Mouse (Mus musculus) embryonic facial prominence, embryonic 12.5 days (tissue): ENCODE results near the gene Kazn. TPM values are rescaled to one million over a fixed set of nuclear protein-coding genes. Genes with fewer than 3 reads are reported as not detected.

Source experiments
- ATAC-seq: fragments of 200-750 bp; cut with Nextera tagmentation; 2 replicates; pipeline ENCODE4 v1.8.0; 2017; ENCODE audit not compliant: insufficient number of reproducible peaks, insufficient read depth, low FRiP score, low TSS enrichment
- H3K27ac ChIP-seq: fragments of 300-500 bp; sonication (generic); 2 replicates; pipeline ENCODE4 v1.5.1; 2016; ENCODE audit warnings: mild to moderate bottlenecking
- H3K27me3 ChIP-seq: fragments of 300-500 bp; sonication (generic); 2 replicates; pipeline ENCODE4 v1.6.1; 2016; ENCODE audit warnings: mild to moderate bottlenecking, moderate library complexity
- H3K36me3 ChIP-seq: fragments of 300-500 bp; sonication (generic); 2 replicates; pipeline ENCODE4 v1.6.1; 2016; ENCODE audit warnings: mild to moderate bottlenecking
- H3K4me1 ChIP-seq: fragments of 300-500 bp; sonication (generic); 2 replicates; pipeline ENCODE4 v1.6.1; 2016
- H3K4me2 ChIP-seq: fragments of 300-500 bp; sonication (generic); replicated peaks from 2 replicates; pipeline ENCODE4 v1.6.1; 2016; ENCODE audit warnings: mild to moderate bottlenecking, moderate library complexity
- H3K4me3 ChIP-seq: fragments of 300-500 bp; sonication (generic); 2 replicates; pipeline ENCODE4 v1.5.1; 2016; ENCODE audit warnings: mild to moderate bottlenecking
- H3K9ac ChIP-seq: fragments of 300-500 bp; sonication (generic); 2 replicates; pipeline ENCODE4 v1.6.1; 2016; ENCODE audit warnings: mild to moderate bottlenecking, moderate library complexity
- H3K9me3 ChIP-seq: fragments of 300-500 bp; sonication (generic); 2 replicates; pipeline ENCODE4 v1.6.1; 2016; ENCODE audit warnings: mild to moderate bottlenecking, moderate library complexity
- WGBS: fragments of 180-500 bp; shearing (Covaris S2); methylation state at CpG from one replicate; pipeline ENCODE4 v1.1.7; 2016; 5-methylcytosine and 5-hydroxymethylcytosine counted together
- polyA plus RNA-seq: library from polyadenylated mRNA; unstranded; fragments of >200 nt; fragmentation: Nextera tagmentation; extraction: Ambion mirVana; gene quantifications from 2 replicates; pipeline ENCODE4 v1.2.1, GENCODE M21; 2016

The Kazn gene
- polyA plus RNA-seq, 1 experiment from 2014 or later, result 23.1 TPM

GRCm38 (mm10) chr4:142097871-142098270 is 141.3 kb downstream of the Kazn start:
- Histone ChIP-seq H3K36me3 (no peaks in the 10 kb centered on the region), H3K27ac (no peak overlapping the region), H3K27me3 (no peaks in the 10 kb centered on the region), H3K4me3 (no peak overlapping the region), H3K9ac (no peak overlapping the region), H3K4me2 (0 out of 2 replicates have a peak overlapping the region, but pooled peaks have one; percentile 22), H3K4me1 (peaks cover 20% of the 10 kb centered on the region), H3K9me3 (no peaks in the 10 kb centered on the region)
- WGBS, result 28% methylated on average over 5 of the region's 5 CpGs
- ATAC-seq, result no peak

GRCm38 (mm10) chr4:142095513-142096241 is 143.5 kb downstream of the Kazn start:
- Histone ChIP-seq H3K4me2 (no peak overlapping the region), H3K4me3 (no peak overlapping the region), H3K36me3 (no peaks in the 10 kb centered on the region), H3K27ac (no peak overlapping the region), H3K27me3 (no peaks in the 10 kb centered on the region), H3K9ac (no peak overlapping the region), H3K9me3 (no peaks in the 10 kb centered on the region), H3K4me1 (peaks cover 20% of the 10 kb centered on the region)
- ATAC-seq, result peak; percentile 50; the same call in 1 of the 2 replicates
- WGBS, result 42% methylated on average over 15 of the region's 15 CpGs

- no peak overlapping the region for H3K4me3 ChIP-seq
- no peak for ATAC-seq
Observed at GRCm38 (mm10) chr4:142094386-142094785, 144.8 kb downstream of the Kazn start.

GRCm38 (mm10) chr4:142091100-142091499 is 148.1 kb downstream of the Kazn start:
- Histone ChIP-seq H3K4me3 (no peak overlapping the region), H3K36me3 (no peaks in the 10 kb centered on the region), H3K9ac (no peak overlapping the region), H3K27ac (no peak overlapping the region), H3K27me3 (peaks cover 2% of the 10 kb centered on the region; the same call in 1 of the 2 replicates), H3K4me2 (no peak overlapping the region), H3K4me1 (peaks cover 6% of the 10 kb centered on the region), H3K9me3 (no peaks in the 10 kb centered on the region)
- ATAC-seq, result no peak
- 71% methylated on average over 2 of the region's 2 CpGs for WGBS

More at GRCm38 (mm10) chr4:142094386-142094785, 144.8 kb downstream of the Kazn start:
- no peaks in the 10 kb centered on the region for H3K9me3 ChIP-seq
- WGBS, result 82% methylated on average over 11 of the region's 11 CpGs
- no peak overlapping the region for H3K4me2 ChIP-seq
- H3K4me1 ChIP-seq, result peaks cover 20% of the 10 kb centered on the region
- no peaks in the 10 kb centered on the region for H3K36me3 ChIP-seq
- no peak overlapping the region for H3K27ac ChIP-seq
- H3K9ac ChIP-seq, result no peak overlapping the region
- H3K27me3 ChIP-seq, result no peaks in the 10 kb centered on the region

GRCm38 (mm10) chr4:142089966-142090365 is 149.2 kb downstream of the Kazn start:
- no peak overlapping the region for H3K9ac ChIP-seq
- peaks cover 10% of the 10 kb centered on the region; the same call in 1 of the 2 replicates for H3K27me3 ChIP-seq
- H3K36me3 ChIP-seq, result no peaks in the 10 kb centered on the region
- no peaks in the 10 kb centered on the region for H3K9me3 ChIP-seq
- H3K4me3 ChIP-seq, result no peak overlapping the region
- no peak for ATAC-seq
- H3K4me2 ChIP-seq, result no peak overlapping the region
- H3K27ac ChIP-seq, result no peak overlapping the region
- WGBS, result 77% methylated on average over 6 of the region's 6 CpGs
- H3K4me1 ChIP-seq, result peaks cover 4% of the 10 kb centered on the region; the same call in 1 of the 2 replicates

GRCm38 (mm10) chr4:142088836-142089235 is 150.4 kb downstream of the Kazn start:
- 49% methylated on average over 6 of the region's 6 CpGs for WGBS
- no peak overlapping the region for H3K4me2 ChIP-seq

GRCm38 (mm10) chr4:142088409-142088808 is 150.8 kb downstream of the Kazn start:
- H3K27me3 ChIP-seq, result peaks cover 10% of the 10 kb centered on the region; the same call in 1 of the 2 replicates
- ATAC-seq, result no peak
- WGBS, result 27% methylated on average over 4 of the region's 4 CpGs

More at GRCm38 (mm10) chr4:142088836-142089235, 150.4 kb downstream of the Kazn start:
- no peaks in the 10 kb centered on the region for H3K36me3 ChIP-seq
- no peaks in the 10 kb centered on the region for H3K9me3 ChIP-seq
- H3K4me3 ChIP-seq, result no peak overlapping the region
- no peak overlapping the region for H3K9ac ChIP-seq
- H3K27me3 ChIP-seq, result peaks cover 10% of the 10 kb centered on the region; the same call in 1 of the 2 replicates
- peaks cover 9% of the 10 kb centered on the region; the same call in 1 of the 2 replicates for H3K4me1 ChIP-seq
- H3K27ac ChIP-seq, result no peak overlapping the region
- no peak for ATAC-seq

GRCm38 (mm10) chr4:142084936-142085563 is 154.2 kb downstream of the Kazn start:
- Histone ChIP-seq H3K36me3 (no peaks in the 10 kb centered on the region), H3K9ac (peak overlapping the region; percentile 70), H3K27ac (peak overlapping the region; percentile 46; the same call in 1 of the 2 replicates), H3K4me3 (peak overlapping the region; percentile 72), H3K4me2 (peak overlapping the region; percentile 93), H3K9me3 (no peaks in the 10 kb centered on the region), H3K4me1 (peaks cover 33% of the 10 kb centered on the region), H3K27me3 (peaks cover 15% of the 10 kb centered on the region; the same call in 1 of the 2 replicates)
- whole genome bisulfite sequencing, result 5% methylated on average over 20 of the region's 20 CpGs
- no peak for ATAC-seq

More at GRCm38 (mm10) chr4:142088409-142088808, 150.8 kb downstream of the Kazn start:
- Histone ChIP-seq H3K36me3 (no peaks in the 10 kb centered on the region), H3K4me3 (no peak overlapping the region), H3K9ac (no peak overlapping the region), H3K4me2 (no peak overlapping the region), H3K27ac (no peak overlapping the region), H3K4me1 (peaks cover 12% of the 10 kb centered on the region; the same call in 1 of the 2 replicates), H3K9me3 (no peaks in the 10 kb centered on the region)

GRCm38 (mm10) chr4:142084131-142084899 is 154.9 kb downstream of the Kazn start, which contains the start of gene Tmem51:
Tmem51 (minus strand) TSS chr4:142084304.
- Histone ChIP-seq H3K4me3 (peak within 1 kb of the TSS; percentile 72), H3K4me2 (peak within 1 kb of the TSS; percentile 93), H3K27me3 (peaks cover 15% of the 10 kb centered on the region; the same call in 1 of the 2 replicates), H3K36me3 (no peaks in the 10 kb centered on the region), H3K27ac (peak within 1 kb of the TSS; percentile 46; the same call in 1 of the 2 replicates), H3K9me3 (no peaks in the 10 kb centered on the region), H3K9ac (peak within 1 kb of the TSS; percentile 70), H3K4me1 (peaks cover 38% of the 10 kb centered on the region)
- WGBS, result under 1% methylated on average over 52 of the region's 52 CpGs
- peak; percentile 70 for ATAC-seq

- H3K9me3 ChIP-seq, result no peaks in the 10 kb centered on the region
- WGBS, result under 1% methylated on average over 24 of the region's 29 CpGs
- H3K9ac ChIP-seq, result peak overlapping the region; percentile 70
- 0 out of 2 replicates have a peak, but pooled peaks have one; percentile 9 for ATAC-seq
- peaks cover 38% of the 10 kb centered on the region for H3K4me1 ChIP-seq
- peak overlapping the region; percentile 93 for H3K4me2 ChIP-seq
- H3K27me3 ChIP-seq, result peaks cover 15% of the 10 kb centered on the region; the same call in 1 of the 2 replicates
- H3K4me3 ChIP-seq, result peak overlapping the region; percentile 72
- no peaks in the 10 kb centered on the region for H3K36me3 ChIP-seq
- H3K27ac ChIP-seq, result peak overlapping the region; percentile 46; the same call in 1 of the 2 replicates
Observed at GRCm38 (mm10) chr4:142083762-142084130, 155.5 kb downstream of the Kazn start.

- H3K27ac ChIP-seq, result no peak overlapping the region
- peak overlapping the region; percentile 72 for H3K4me3 ChIP-seq
- H3K4me1 ChIP-seq, result peaks cover 40% of the 10 kb centered on the region
- H3K36me3 ChIP-seq, result no peaks in the 10 kb centered on the region
- 49% methylated on average over 6 of the region's 6 CpGs for WGBS
- H3K4me2 ChIP-seq, result peak overlapping the region; percentile 93
- H3K9ac ChIP-seq, result no peak overlapping the region
- ATAC-seq, result no peak
- peaks cover 15% of the 10 kb centered on the region; the same call in 1 of the 2 replicates for H3K27me3 ChIP-seq
- H3K9me3 ChIP-seq, result no peaks in the 10 kb centered on the region
Observed at GRCm38 (mm10) chr4:142083193-142083592, 156.0 kb downstream of the Kazn start.
